Mouse (Mus musculus) cerebral cortex, adult 2 months (tissue): ENCODE results near the gene Sept4.

Source experiments
- WGBS: fragments of 180-500 bp; shearing (Covaris S2); methylation state at CpG from one replicate; pipeline ENCODE4 v1.1.7; 2018; 5-methylcytosine and 5-hydroxymethylcytosine counted together

Sept4 gene

GRCm38 (mm10) chr11:87603571-87603970 lies 34.9 kb downstream of the Sept4 start:
- WGBS, result 87% methylated on average over 2 of the region's 2 CpGs

GRCm38 (mm10) chr11:87609264-87609663 lies 40.6 kb downstream of the Sept4 start:
- 64% methylated on average over 7 of the region's 7 CpGs for WGBS

DNA sequence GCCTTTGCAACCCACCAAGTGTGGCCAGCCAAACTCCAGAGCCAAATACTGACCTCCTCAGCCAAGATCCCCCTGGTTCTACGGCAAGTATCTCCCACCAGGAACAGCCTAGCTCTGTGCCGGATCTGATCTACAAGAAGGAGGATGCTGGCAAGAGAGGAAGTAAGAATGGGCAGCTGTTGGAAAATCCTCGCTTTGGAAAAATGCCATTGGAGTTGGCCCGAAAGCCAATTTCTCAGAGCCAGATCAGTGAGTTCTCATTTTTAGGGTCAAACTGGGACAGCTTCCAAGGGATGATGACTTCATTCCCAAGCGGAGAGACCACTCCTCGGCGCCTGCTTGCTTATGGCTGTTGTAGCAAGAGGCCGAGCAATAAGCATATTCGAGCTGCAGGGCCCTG lies 42.8 kb downstream of the Sept4 start:
- 49% methylated on average over 9 of the region's 9 CpGs for WGBS

DNA sequence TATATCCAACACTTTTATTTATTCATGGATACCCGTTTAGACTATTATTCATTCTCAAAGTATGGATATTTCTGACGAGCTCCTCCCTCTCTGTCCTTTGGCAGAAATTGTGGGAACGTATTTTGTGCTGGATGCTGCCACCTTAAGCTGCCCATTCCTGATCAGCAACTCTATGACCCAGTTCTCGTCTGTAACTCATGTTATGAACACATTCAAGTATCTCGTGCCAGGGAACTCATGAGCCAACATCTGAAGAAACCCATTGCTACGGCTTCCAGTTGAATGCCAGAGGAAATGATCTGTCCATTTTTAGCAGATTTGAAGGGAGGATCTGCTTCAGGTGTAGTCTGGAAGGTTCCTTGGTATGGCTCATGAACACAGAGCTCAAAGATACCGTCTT lies 45.3 kb downstream of the Sept4 start:
- WGBS, result 64% methylated on average over 7 of the region's 7 CpGs

DNA sequence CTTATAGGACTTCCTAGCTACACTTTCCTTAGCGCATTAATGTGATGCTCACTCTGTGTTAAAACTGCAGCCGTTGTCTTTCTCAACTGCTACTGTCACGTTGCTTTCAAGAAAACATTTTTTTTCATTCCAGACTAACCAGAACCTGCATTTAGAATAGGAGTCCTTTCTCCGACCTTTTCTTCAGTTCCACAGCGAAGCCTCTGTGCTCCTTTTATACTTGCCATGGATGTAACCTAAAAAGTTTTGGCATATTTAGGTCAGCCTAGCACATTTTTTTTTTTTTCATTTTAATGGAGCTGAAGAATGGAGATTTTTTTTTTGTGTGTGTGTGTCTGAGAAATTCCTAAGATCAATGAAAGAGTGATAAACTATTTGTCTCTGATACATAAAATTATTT lies 46.8 kb downstream of the Sept4 start:
- WGBS, result 51% methylated on average over 5 of the region's 5 CpGs

DNA sequence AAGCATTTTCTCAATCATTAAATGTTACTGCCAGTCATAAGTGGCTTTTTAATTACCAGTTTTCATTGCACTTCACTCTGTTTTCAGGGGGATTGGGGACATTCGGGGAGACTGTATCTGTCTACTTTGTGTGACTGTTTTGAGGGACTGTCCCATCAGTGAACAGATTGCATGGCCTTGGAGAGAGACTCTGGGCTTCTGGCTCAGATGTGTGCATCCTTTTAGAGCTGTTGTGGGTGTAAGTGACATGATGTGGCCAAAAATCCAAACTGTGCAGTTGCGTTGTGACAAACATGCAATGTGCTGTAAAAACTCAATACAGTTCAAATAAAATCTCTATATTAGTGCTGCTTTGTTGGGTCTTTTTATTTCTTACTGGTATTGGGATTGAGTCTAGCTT lies 47.2 kb downstream of the Sept4 start:
- 64% methylated on average over 2 of the region's 2 CpGs for WGBS

DNA sequence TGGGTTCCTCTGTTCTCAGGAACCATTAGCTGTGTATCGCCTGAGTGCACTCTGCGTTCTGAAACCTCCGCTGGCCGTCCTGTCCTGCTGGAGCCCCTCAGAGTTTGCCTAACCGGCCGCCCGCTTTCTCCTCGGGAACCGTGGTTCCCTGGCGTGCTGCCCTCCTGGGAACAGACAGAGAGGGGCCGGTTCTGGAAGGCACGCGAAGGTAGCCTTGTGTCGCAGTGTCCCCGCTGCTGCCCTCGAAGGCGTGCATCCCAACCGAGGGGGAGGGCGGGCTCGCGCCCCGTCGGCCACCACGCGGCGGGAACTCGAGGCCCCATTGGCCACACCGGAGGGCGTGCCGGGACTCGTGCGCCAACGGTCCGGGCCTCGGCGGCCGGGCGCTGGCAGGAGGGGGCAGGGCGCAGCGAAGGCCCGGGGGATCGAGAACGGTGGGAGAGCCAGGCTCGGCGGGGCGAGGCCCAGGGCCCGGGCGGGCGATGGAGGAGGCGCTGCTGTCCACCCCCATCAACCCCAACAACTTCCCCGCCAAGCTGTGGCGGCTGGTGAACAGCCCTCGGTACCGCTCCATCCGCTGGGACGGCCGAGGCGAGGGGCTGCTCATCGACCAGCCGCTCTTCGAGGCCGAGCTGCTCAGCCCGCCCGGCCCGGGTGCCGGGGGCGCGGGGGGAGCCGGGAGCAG lies 48.2 kb downstream of the Sept4 start, which contains the start of gene Hsf5:
TSS of gene Hsf5 (plus strand) at position 375 of the 685 bp plus-strand sequence.
- WGBS, result 92% methylated on average over 69 of the region's 69 CpGs

- 94% methylated on average over 32 of the region's 32 CpGs for WGBS
Measured at GRCm38 (mm10) chr11:87617606-87618005, 48.9 kb downstream of the Sept4 start.

DNA sequence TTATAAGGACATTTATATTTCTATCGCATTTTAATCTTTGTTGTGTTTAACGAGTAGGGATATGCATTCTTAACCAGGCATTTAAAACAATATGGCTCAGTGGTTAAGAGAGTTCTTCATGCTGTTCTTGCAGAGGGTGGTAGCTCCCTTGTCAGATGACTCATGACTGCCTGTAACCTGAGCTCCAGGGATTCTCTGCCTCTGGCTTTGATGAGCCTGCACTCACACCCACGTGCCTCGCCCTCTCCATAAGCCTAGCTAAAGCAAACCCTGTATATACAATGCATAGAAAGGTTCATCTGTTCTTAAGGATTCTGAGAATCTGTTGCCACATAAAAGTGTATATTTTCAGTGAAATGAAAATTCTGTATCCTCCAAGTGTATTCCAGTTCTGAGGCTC lies 54.5 kb downstream of the Sept4 start:
- WGBS, result 74% methylated on average over 4 of the region's 4 CpGs

DNA sequence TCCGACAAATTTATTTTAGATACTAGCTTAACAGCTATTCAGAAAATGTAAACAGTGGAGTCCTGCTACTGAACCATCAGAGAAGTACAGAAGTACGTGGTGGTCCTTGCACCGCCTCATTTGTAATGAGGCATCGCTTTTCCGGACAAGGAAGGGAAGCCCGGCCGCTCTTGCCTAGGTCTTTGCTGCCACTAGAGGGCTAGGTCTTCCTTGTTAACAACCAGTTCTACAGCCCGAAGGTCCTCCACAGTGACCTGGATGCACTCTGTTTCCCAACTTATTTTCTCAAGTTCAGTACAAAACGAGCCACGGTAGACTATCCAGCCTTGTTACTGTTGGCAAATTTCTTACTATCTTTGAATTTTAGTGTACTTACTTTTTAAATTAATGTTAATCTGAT lies 61.2 kb downstream of the Sept4 start:
- 34% methylated on average over 10 of the region's 10 CpGs for WGBS

DNA sequence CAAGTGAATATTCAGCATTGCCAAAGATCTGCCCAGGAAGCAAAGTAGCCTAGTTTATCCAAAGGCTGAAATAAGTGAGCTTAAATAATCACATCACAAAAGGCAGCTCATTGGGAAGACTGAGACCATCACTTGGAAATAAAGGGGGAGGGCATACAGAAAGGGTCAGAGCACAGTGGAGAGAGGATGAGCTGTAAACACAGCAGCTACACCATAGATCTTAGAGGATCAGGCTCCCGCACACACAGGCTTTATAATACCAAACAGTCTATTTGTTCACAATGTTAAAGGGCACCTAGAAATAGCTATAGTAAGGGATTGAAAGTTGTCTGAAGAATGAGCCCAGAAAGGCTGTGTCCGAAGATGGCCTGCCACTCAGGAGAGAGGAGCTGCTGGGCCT lies 70.1 kb downstream of the Sept4 start:
- 37% methylated on average over 2 of the region's 2 CpGs for WGBS

- 20% methylated on average over 29 of the region's 29 CpGs for WGBS
Measured at GRCm38 (mm10) chr11:87639206-87639605, 70.5 kb downstream of the Sept4 start.
